Mouse (Mus musculus) lung, embryonic 14.5 days (tissue): ENCODE results near the gene Fcgr3. TPM values are rescaled to one million over a fixed set of nuclear protein-coding genes. Genes with fewer than 3 reads are reported as not detected.

Source experiments
- ATAC-seq: fragments of 200-750 bp; cut with Nextera tagmentation; 2 replicates; pipeline ENCODE4 v1.8.0; 2017; ENCODE audit warnings: mild to moderate bottlenecking, moderate TSS enrichment, moderate library complexity; ENCODE audit not compliant: insufficient read depth
- DNase-seq: peaks from one replicate; pipeline ENCODE4 v3.0.0-alpha.2; 2015
- H3K27ac ChIP-seq: fragments of 300-500 bp; sonication (generic); 2 replicates; pipeline ENCODE4 v1.5.1; 2014; ENCODE audit warnings: low read depth, mild to moderate bottlenecking, moderate library complexity
- H3K27me3 ChIP-seq: fragments of 300-500 bp; sonication (generic); 2 replicates; pipeline ENCODE4 v1.6.1; 2014; ENCODE audit warnings: low read length, control low read depth; ENCODE audit not compliant: insufficient read depth
- H3K36me3 ChIP-seq: fragments of 300-500 bp; sonication (generic); 2 replicates; pipeline ENCODE4 v1.6.1; 2014; ENCODE audit warnings: control low read depth; ENCODE audit not compliant: insufficient read depth
- H3K4me1 ChIP-seq: fragments of 300-500 bp; sonication (generic); 2 replicates; pipeline ENCODE4 v1.6.1; 2014; ENCODE audit warnings: antibody characterized with exemption, control low read depth; ENCODE audit not compliant: insufficient read depth
- H3K4me2 ChIP-seq: fragments of 300-500 bp; sonication (generic); 2 replicates; pipeline ENCODE4 v1.6.1; 2014; ENCODE audit warnings: mild to moderate bottlenecking
- H3K4me3 ChIP-seq: fragments of 300-500 bp; sonication (generic); 2 replicates; pipeline ENCODE4 v1.5.1; 2014; ENCODE audit warnings: low read depth, low read length
- H3K9ac ChIP-seq: fragments of 300-500 bp; sonication (generic); 2 replicates; pipeline ENCODE4 v1.6.1; 2014
- H3K9me3 ChIP-seq: fragments of 300-500 bp; sonication (generic); 2 replicates; pipeline ENCODE4 v1.6.1; 2016; ENCODE audit warnings: low read depth, low read length, control low read depth
- CTCF ChIP-seq: IDR thresholded peaks from 2 replicates; pipeline ENCODE4 v1.5.1; 2016; ENCODE audit warnings: antibody characterized with exemption, low read depth
- WGBS: fragments of 180-500 bp; shearing (Covaris S2); extraction: QIAGEN DNeasy Blood & Tissue Kit; methylation state at CpG from one replicate; pipeline ENCODE4 v1.1.7; 2014; 5-methylcytosine and 5-hydroxymethylcytosine counted together
- polyA plus RNA-seq: library from polyadenylated mRNA; unstranded; fragments of >200 nt; fragmentation: Nextera tagmentation; extraction: Ambion mirVana; gene quantifications from 2 replicates; pipeline ENCODE4 v1.2.1, GENCODE M21; 2014

The Fcgr3 gene
- polyA plus RNA-seq, 1 experiment from 2014 or later, result 10.8 TPM

GRCm38 (mm10) chr1:171019311-171019950, 45.3 kb downstream of the Fcgr3 start:
- TF ChIP-seq CTCF, result no peak
- 65% methylated on average over 7 of the region's 7 CpGs for WGBS

GRCm38 (mm10) chr1:171018737-171019136, 46.0 kb downstream of the Fcgr3 start, which contains the start of gene Fcgr4:
TSS of gene Fcgr4 (plus strand) at chr1:171018920.
- no peak for TF ChIP-seq CTCF
- Histone ChIP-seq H3K36me3 (no peaks in the 10 kb centered on the region), H3K4me2 (no peak within 1 kb of the TSS), H3K27ac (no peak within 1 kb of the TSS), H3K4me1 (no peaks in the 10 kb centered on the region), H3K27me3 (no peaks in the 10 kb centered on the region), H3K9ac (no peak within 1 kb of the TSS), H3K4me3 (no peak within 1 kb of the TSS), H3K9me3 (no peaks in the 10 kb centered on the region)
- no peak for DNase-seq
- ATAC-seq, result no peak
- 70% methylated on average over 2 of the region's 2 CpGs for WGBS

More at GRCm38 (mm10) chr1:171019311-171019950, 45.3 kb downstream of the Fcgr3 start:
- Histone ChIP-seq H3K27ac (no peak overlapping the region), H3K27me3 (no peaks in the 10 kb centered on the region), H3K4me1 (no peaks in the 10 kb centered on the region), H3K36me3 (no peaks in the 10 kb centered on the region), H3K9me3 (no peaks in the 10 kb centered on the region), H3K4me3 (no peak overlapping the region), H3K9ac (no peak overlapping the region), H3K4me2 (no peak overlapping the region)
- ATAC-seq (no peak), DNase-seq (no peak)

GRCm38 (mm10) chr1:171017468-171018158, 47.1 kb downstream of the Fcgr3 start:
- Histone ChIP-seq H3K36me3 (no peaks in the 10 kb centered on the region), H3K4me2 (no peak overlapping the region), H3K27ac (no peak overlapping the region), H3K4me1 (no peaks in the 10 kb centered on the region), H3K4me3 (no peak overlapping the region), H3K9ac (no peak overlapping the region), H3K27me3 (no peaks in the 10 kb centered on the region), H3K9me3 (no peaks in the 10 kb centered on the region)
- ATAC-seq (no peak), DNase-seq (no peak)
- TF ChIP-seq CTCF, result no peak
- 41% methylated on average over 6 of the region's 6 CpGs for WGBS

- 68% methylated on average over 6 of the region's 6 CpGs for WGBS
- no peak for TF ChIP-seq CTCF
- Histone ChIP-seq H3K27ac (no peak overlapping the region), H3K4me1 (no peaks in the 10 kb centered on the region), H3K36me3 (no peaks in the 10 kb centered on the region), H3K9ac (no peak overlapping the region), H3K27me3 (no peaks in the 10 kb centered on the region), H3K9me3 (no peaks in the 10 kb centered on the region), H3K4me3 (no peak overlapping the region), H3K4me2 (no peak overlapping the region)
- ATAC-seq (no peak), DNase-seq (no peak)
Measured at GRCm38 (mm10) chr1:171016676-171017356, 47.9 kb downstream of the Fcgr3 start.

GRCm38 (mm10) chr1:171011733-171012132, 53.0 kb downstream of the Fcgr3 start:
- Histone ChIP-seq H3K36me3 (no peaks in the 10 kb centered on the region), H3K4me1 (no peaks in the 10 kb centered on the region), H3K4me2 (no peak overlapping the region), H3K9me3 (peaks cover 5% of the 10 kb centered on the region), H3K4me3 (no peak overlapping the region), H3K27ac (no peak overlapping the region), H3K9ac (no peak overlapping the region), H3K27me3 (no peaks in the 10 kb centered on the region)
- no peak for TF ChIP-seq CTCF
- no peak for DNase-seq
- ATAC-seq, result no peak
- 76% methylated on average over 4 of the region's 4 CpGs for WGBS

GRCm38 (mm10) chr1:171006905-171007304, 57.8 kb downstream of the Fcgr3 start:
- H3K4me3 ChIP-seq, result no peak overlapping the region
- peaks cover 5% of the 10 kb centered on the region for H3K9me3 ChIP-seq
- no peaks in the 10 kb centered on the region for H3K36me3 ChIP-seq
- no peak overlapping the region for H3K27ac ChIP-seq
- TF ChIP-seq CTCF, result peak; percentile 31; the same call in 1 of the 2 replicates
- no peaks in the 10 kb centered on the region for H3K4me1 ChIP-seq
- H3K27me3 ChIP-seq, result no peaks in the 10 kb centered on the region
- 87% methylated on average over 2 of the region's 2 CpGs for WGBS
- ATAC-seq, result no peak
- no peak overlapping the region for H3K4me2 ChIP-seq
- no peak overlapping the region for H3K9ac ChIP-seq
- no peak for DNase-seq

- ATAC-seq, result no peak
- Histone ChIP-seq H3K27me3 (no peaks in the 10 kb centered on the region), H3K27ac (no peak overlapping the region), H3K4me3 (no peak overlapping the region), H3K4me1 (no peaks in the 10 kb centered on the region), H3K36me3 (no peaks in the 10 kb centered on the region), H3K4me2 (no peak overlapping the region), H3K9me3 (peaks cover 5% of the 10 kb centered on the region), H3K9ac (no peak overlapping the region)
- TF ChIP-seq CTCF, result no peak
- no peak for DNase-seq
- 80% methylated on average over 4 of the region's 4 CpGs for WGBS
Measured at GRCm38 (mm10) chr1:171006335-171006734, 58.4 kb downstream of the Fcgr3 start.
